Mouse (Mus musculus): Measurements from ENCODE around the gene Map1a.

GRCm38 (mm10) chr2:121270521-121271235 is 18.7 kb upstream of the Map1a start:
- TF ChIP-seq MAFK (IDR thresholded peaks at IDR 0.05; ENCODE audit: insufficient read depth, low read depth, low read length) (no peak), ZC3H11A (IDR thresholded peaks at IDR 0.05; ENCODE audit: borderline replicate concordance, low read depth, low read length) (no peak), ZNF384 (IDR thresholded peaks at IDR 0.05; ENCODE audit: low read depth, low read length) (no peak), CHD2 (IDR thresholded peaks at IDR 0.05; ENCODE audit: low read depth, low read length) (no peak), HCFC1 (IDR thresholded peaks at IDR 0.05; ENCODE audit: borderline replicate concordance, insufficient read depth, low read length) (no peak)

Data from ES-E14 (cell line).